Mouse (Mus musculus) lung, adult 2 months (tissue): ENCODE measurements around the gene Stim1.

Experiments
- CTCF ChIP-seq: fragments of 200-500 bp; IDR thresholded peaks from 2 replicates; pipeline ENCODE4 v1.5.1; 2011; ENCODE audit warnings: mild to moderate bottlenecking, low read length, control low read depth; ENCODE audit not compliant: insufficient read depth
- POLR2A ChIP-seq: fragments of 200-500 bp; IDR thresholded peaks from 2 replicates; pipeline ENCODE4 v1.6.1; 2011; ENCODE audit warnings: low read depth, mild to moderate bottlenecking, control low read depth, low read length, borderline replicate concordance; ENCODE audit errors: extremely low read depth

GRCm38 (mm10) chr7:102233059-102233458, 34.5 kb upstream of the Stim1 start:
- TF ChIP-seq POLR2A = no peak
- no peak for TF ChIP-seq CTCF
